Mouse (Mus musculus) retina, adult 2 months (tissue): ENCODE results near the gene Prkcz.

Experiments used
- DNase-seq: peaks from one replicate; pipeline ENCODE4 v3.0.0-alpha.2; 2012; ENCODE audit warnings: low read depth, low spot score

Gene Prkcz

DNA sequence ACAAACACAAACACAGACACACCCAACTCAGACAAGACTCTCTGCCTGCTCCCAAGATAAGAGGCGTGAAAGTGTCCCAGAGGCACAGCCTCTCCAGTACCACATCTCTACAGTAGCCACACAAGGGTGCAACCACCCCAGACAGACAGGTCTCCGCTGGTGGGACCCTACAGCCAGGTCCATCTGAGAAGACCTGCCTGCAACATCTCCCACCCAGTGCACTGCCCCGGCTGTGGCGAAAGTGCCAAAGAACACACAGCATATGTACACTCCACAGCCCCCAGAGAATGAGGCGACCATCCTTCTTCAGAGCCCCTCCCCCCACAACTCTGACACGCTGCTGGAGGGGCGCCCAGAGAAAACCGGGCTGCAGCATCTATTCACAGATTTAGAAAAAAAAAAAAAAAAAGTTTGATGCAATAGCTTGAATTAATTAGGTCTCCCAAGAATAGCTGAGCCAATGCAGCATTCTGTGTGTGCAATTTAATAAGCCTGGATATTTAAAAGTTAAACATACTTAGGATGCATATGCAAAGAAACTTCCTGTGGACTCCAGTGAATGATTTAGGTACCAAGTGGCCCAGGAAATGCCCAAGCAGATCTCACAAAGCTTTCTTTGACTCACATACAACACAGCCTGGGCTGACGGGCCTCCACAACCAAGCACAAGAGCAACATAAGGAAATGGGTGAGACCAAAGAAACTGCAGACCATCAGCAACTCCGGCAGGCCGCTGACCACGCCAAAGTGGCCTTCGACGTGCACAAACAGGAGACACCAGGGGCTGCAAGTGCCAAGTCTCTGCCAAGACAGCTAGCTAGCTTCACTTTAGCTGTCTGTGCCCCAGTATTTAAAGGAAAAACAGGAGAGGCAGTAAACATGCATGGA, 140.7 kb downstream of the Prkcz start:
- no peak for DNase-seq

DNA sequence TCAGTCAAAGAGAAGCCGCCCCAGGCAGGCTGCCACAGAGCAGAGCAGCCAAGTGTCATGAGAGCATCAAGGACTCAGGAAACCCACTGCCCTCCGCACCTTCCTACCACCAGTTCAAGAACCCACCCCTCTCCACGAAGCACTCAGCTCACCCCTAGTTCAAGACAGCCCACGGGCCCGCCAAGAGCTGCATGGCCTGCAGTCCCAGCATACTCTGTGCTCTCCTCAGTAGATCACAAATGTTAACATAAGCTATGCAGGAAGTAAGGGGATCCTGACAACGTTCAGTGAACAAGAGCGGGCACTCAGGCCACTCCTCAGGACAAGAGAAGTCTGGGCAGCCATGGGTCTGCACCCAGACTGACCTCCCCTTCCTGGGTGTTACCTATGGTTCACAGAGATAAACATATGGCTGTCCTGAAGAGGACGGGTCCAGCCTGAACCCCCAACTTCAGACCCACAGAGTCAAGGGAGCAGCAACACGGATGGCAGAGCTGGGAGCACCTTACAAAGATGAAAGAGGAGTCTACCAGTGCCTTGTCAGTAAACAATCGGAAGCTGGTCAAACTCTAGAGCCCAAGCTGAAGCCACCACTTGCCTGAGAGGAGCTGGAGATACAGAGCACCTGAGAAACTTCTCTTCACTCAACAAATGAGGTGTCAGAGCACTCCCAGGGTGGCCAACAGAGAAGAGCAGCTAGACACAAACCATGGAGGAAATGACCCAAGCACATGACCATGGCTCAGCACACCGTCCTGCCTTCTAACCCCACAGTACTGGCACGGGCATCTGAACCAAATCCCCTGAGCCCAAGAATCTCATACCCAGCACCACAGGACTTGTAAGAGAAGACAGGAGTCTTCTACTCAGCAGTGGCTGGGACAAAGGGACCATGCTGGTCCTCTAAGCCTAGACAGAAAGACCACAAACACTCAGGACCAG, 141.6 kb downstream of the Prkcz start:
- no peak for DNase-seq

DNA sequence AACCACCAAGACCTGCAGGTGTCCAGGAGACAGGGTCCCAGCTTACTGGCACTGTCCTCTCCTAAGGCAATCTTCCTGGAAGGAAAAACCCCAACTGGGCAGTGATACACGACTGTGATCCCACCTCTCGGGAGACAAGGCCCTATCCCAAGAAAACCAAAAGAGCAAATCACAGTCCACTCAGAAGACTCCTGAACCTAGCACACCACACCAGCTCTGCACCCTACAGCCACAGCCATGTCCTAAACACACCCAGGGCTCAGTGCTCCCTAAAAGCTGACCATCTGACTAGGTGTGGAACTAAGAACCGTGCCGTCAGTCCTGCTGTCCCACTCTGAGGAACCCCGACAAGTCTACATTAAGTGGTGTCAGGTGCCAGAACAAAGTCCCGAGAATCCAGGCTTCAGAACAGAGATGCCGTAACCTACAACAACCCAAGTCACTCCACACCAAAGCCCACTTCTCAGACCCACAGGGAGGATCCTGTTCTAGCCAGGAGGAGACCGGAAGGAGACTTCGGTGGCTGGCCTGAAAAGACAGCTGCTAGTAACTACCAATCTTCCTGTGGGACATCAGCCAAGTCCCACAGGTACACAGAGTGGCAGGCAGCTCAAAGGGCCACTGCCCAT, 142.9 kb downstream of the Prkcz start:
- no peak for DNase-seq

DNA sequence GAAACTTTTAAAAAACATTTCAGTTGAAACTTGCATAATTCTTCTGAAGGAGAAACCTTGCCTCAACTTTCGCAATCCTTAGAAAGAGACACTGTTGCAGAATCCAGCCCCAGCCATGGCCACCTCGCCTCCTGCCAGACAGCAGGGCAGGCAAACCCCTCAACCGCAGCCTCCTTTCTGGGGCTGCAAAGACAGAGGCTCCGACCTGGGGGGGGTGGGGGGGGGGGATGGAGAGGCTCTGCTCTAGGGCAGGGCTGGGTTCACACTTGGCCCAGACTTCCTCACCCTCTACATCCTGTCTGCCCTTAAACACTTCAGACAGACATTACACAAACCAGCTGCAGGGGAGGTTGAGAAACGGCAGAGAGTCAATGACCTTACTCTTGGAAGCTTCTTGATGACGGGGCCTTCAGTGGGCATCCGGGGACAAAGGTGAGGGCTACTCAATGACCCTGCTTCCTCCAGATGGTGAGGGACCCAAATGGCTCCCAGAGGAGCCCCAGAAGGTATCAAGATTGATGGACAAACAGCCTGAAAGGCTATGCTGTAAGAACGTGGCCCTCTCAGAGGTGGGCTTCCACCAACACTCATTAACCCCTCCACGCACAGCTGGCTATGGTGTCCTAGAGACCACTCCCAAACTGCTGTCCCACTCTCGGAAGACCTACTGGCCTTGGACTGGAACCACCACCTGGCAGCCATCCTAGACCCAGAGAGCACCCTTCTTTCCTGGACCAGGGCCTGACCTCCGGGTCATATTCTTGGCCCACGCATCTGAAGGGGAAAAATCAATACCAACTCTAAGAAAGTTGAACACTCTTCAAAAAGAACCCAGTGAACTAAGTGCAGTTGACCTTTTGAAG, 143.7 kb downstream of the Prkcz start:
- no peak for DNase-seq

DNA sequence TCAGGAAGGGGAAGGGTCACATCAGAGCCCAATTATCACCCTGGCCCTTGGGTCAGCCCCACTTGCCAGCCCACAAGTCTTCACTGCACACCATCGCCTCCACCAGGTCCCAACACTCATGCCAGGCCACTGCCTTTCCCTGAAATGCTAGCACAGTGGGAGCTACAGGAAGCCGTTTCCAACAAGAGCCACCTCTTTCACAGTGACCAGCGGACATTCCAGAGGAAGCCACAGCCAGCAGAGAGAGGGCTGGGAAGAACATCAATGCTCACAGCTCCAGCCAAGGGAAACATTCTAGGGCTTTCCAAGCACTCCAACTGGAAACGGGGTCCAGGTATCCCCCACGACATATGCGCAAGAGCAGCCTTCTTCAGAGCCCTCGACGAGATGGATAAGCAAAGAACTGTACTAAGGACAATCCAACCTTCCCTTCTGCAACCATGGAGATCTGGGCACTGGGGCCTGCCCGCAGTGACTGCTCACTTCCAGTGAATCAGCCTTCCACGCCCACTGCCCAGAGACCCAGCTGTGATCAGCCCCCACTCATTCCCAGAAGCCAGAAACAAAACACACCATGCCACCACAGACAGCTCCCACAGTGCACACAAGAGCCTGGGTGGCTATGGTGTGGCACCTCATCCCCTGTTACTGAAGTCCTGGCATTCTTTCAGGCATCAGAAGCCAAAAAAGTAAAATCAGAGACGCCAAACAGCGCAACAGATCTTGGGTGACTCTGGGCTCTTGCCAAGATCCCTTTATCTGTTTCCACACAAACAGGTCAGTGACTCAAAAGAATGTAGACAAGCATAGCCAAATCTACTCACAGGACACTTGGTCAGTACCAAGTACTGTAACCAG, 145.2 kb downstream of the Prkcz start:
- DNase-seq, result no peak

DNA sequence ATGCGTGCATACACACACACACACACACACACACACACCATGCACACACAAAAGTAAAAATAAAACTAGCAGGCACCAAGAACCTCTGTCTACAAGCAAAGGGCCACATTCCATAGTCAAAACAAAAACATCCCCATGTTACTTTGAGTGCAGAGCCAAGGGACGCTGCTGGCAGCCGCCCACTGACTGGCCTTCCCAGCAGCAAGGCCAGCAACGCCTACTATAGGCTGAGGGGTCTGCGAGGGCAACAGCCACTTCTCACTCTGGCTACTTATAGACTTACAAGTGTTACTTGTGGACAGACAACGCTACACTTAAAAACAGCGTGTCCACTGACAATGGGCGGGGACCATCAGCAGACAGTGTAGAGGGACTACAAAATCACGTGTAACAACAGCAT, 146.0 kb downstream of the Prkcz start:
- DNase-seq, result no peak

DNA sequence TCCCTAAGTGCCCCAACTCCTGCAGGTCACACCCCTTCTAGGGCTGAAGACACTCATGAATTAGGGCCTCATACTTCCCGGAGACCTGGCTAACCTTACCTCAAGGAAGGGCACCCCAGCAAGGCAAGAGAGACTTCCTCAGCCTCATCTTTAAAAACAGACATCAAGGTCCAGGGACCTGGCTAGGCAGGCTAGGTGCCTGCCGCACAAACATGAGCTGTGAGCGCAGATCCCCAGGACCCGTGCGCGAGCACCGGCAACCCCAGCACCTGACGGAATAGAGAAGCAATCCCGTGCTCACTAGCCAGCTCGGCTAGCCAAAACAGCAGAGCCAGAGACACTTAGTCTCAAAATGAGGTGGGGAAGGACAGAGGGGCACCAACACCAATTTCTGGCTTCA, 146.4 kb downstream of the Prkcz start:
- no peak for DNase-seq

DNA sequence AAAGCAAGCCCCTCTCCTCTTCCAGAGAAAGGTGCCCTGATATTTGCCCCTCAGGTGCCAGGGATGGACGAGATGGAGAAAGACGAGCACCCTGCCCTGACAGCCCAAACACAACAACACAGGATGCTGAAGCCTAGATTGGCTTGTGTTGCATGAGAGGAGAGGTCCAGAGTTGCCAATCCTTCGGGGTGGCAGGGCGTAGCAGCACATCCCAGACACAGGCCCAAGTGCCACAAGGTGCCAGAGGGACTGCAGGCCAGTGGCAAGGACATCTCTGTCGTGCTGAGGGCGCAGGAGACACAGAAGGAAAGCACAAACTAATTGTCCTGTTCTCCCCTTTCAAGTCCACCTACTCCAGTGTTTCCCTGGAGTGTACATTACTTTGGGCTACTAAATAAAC, 147.0 kb downstream of the Prkcz start:
- no peak for DNase-seq

DNA sequence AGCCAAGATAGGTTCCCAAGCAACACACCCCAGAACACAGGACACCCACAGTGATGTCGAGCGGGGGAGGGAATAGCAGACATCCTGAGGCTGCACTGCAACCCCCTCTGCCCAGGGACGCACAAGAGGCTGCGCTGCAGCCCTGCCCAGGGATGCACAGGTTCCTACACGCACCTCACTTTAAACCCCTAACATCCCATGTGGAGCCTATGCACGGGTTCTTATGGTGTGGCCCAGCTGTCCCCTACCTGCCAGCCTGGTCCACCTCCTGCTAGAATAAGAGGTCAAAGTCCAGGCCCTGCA, 147.5 kb downstream of the Prkcz start:
- no peak for DNase-seq

DNA sequence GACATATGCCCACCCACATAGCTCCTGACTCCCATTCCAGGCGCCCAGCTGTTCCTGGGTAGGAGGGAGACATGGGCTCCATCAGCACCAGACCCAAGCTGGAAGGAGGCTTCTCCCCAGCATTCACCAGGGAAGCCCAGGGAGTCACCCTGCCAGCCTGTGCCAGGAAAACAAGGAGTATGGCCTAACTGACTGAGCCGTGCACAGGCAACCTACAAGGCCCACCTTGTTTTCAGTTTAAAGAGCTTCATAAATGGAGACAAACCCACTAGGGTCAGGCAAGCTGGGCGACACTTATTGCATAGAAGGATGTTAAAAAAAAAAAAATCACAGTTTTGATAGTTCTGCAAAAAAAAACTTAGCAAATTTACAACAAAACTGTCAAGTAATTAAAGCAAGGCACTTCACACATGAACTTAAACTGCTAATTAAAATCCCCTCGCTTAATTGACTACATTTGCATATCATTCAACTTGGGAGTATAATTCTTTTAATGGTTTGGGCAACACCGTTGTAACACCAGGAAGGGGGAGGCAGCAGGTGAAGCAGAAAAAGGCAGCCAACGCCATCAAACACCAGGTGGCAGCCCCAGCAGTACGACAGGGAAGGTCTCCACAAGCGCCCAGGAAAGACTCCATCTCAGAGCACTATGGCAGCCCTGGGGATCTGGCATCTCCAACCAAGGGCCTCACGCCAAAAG, 148.0 kb downstream of the Prkcz start:
- no peak for DNase-seq
